ENCODE assay signal across 20 mouse cellular contexts in the genomic region with DNA sequence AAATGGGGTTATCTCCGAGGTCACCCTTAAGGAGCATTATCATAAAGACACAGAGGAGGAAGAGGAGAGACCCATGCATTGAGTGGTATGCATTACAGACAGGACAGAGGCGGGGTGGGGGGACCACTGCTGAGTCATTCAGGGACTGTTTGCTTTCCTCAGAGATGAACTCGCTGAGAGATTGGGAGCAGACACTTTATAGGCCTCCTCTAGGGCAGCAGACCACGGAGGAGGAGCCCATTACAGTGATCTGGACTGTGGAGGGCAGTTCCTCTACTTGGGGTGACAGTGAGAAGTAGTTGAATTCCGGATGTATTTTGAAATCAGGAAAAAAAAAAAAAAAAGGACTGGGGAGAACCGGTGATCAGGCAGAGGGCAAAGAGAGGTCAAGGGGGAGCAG. TPM values are rescaled to one million over a fixed set of nuclear protein-coding genes. Genes with fewer than 3 reads are reported as not detected.
DNase-seq lines count a peak whose midpoint lies in the region; ATAC-seq and TF ChIP-seq lines count a peak whose summit lies in the region.
"Had no signal": no experiment of that assay in that cellular context is flagged by ENCODE, and none has a peak within 500 bp of the region (broad histone marks: within the 10 kb centered on the region; RNA-seq: fewer than 3 reads in every experiment).

No protein-coding gene starts in this region.

- TF ChIP-seq RAD21 in MEL (IDR thresholded peaks at IDR 0.05; ENCODE audit: low read depth, low read length) = no peak

- H3K79me2 ChIP-seq in MEL (ENCODE audit: control insufficient read depth, insufficient read depth, low read length, poor library complexity) = no peaks in the 10 kb centered on the region
- no peaks in the 10 kb centered on the region for H3K79me2 ChIP-seq in liver, adult 2 months (ENCODE audit: control insufficient read depth, insufficient read depth, low read length)

- no peak for TF ChIP-seq CTCF in lung, postnatal 0 days (IDR thresholded peaks at IDR 0.05)
- TF ChIP-seq CTCF in MEL (IDR thresholded peaks at IDR 0.05 in 2 of 3, conservative IDR thresholded peaks at IDR 0.05 in 1 of 3; ENCODE audit: control insufficient read depth in 1 of 3, insufficient read depth in 1 of 3, low read depth in 2 of 3, low read length in 3 of 3, poor library complexity in 1 of 3, severe bottlenecking in 1 of 3) = no peak
- TF ChIP-seq CTCF in liver, adult 2 months (IDR thresholded peaks at IDR 0.05; ENCODE audit: low read depth, low read length) = no peak

- H3K27me3 ChIP-seq in lung, postnatal 0 days (replicated peaks; ENCODE audit: insufficient read depth, low read length) = no peaks in the 10 kb centered on the region
- no peaks in the 10 kb centered on the region for H3K27me3 ChIP-seq in MEL (ENCODE audit: control insufficient read depth in 1 of 2, insufficient read depth in 2 of 2, low read length in 2 of 2)
- no peaks in the 10 kb centered on the region for H3K27me3 ChIP-seq in liver, adult 2 months (ENCODE audit: control insufficient read depth, insufficient read depth, low read length)
- H3K27me3 ChIP-seq: heart, embryonic 13.5 days; limb, embryonic 12.5 days; midbrain, embryonic 13.5 days had no signal

- DNase-seq in lung, postnatal 0 days (ENCODE audit: low spot score) = peak; percentile 18
- DNase-seq in lung, postnatal 14 days = no peak
- peak; percentile 49 for DNase-seq in MEL (ENCODE audit: low read depth, low spot score)
- peak; percentile 26 for DNase-seq in liver, adult 2 months (ENCODE audit: extremely low read depth, low read depth, low spot score)
- DNase-seq in frontal cortex, postnatal 36 days (ENCODE audit: low spot score in 2 of 2) = no peak
- no peak for DNase-seq in retina, postnatal 1 day
- DNase-seq: cerebellum, postnatal 10 days; gastrocnemius, postnatal 36 days; heart, postnatal 4 days; kidney, adult 9 months; lung, postnatal 10 days; right cerebral cortex, postnatal 14 days had no signal

- peaks cover 6% of the 10 kb centered on the region; the same call in 1 of the 2 replicates for H3K36me3 ChIP-seq in lung, postnatal 0 days (ENCODE audit: insufficient read depth, low read length)
- peaks cover 0 to 4% of the 10 kb centered on the region in 2 experiments; a peak in 2 of 4 replicates for H3K36me3 ChIP-seq in MEL (ENCODE audit: control insufficient read depth in 1 of 2, insufficient read depth in 2 of 2, low read length in 2 of 2)
- H3K36me3 ChIP-seq in liver, adult 2 months (ENCODE audit: control insufficient read depth, insufficient read depth, low read length) = peaks cover 5% of the 10 kb centered on the region; the same call in 1 of the 2 replicates

- 48% methylated on average over 6 of the region's 6 CpGs for WGBS in lung, postnatal 0 days
- WGBS in liver, adult 2 months = 43% methylated on average over 6 of the region's 6 CpGs

- no peak overlapping the region for H3K27ac ChIP-seq in lung, postnatal 0 days (ENCODE audit: low read length)
- no peak overlapping the region for H3K27ac ChIP-seq in MEL (ENCODE audit: control insufficient read depth, low read depth, low read length)
- H3K27ac ChIP-seq in liver, adult 2 months (replicated peaks; ENCODE audit: insufficient read depth, low read depth, low read length) = 0 out of 2 replicates have a peak overlapping the region, but pooled peaks have one; percentile 33
- H3K27ac ChIP-seq: embryonic facial prominence, embryonic 10.5 days; heart, embryonic 13.5 days; limb, embryonic 12.5 days; midbrain, embryonic 13.5 days had no signal

- H3K4me3 ChIP-seq in lung, postnatal 0 days (ENCODE audit: low read depth, low read length) = no peak overlapping the region
- H3K4me3 ChIP-seq in MEL (ENCODE audit: control insufficient read depth in 1 of 2, insufficient read depth in 1 of 2, low read depth in 2 of 2, low read length in 2 of 2) = no peak overlapping the region
- H3K4me3 ChIP-seq in liver, adult 2 months (ENCODE audit: insufficient read depth, low read depth, low read length) = no peak overlapping the region
- H3K4me3 ChIP-seq: embryonic facial prominence, embryonic 10.5 days; erythroblast, embryonic 14.5 days; heart, embryonic 13.5 days; limb, embryonic 12.5 days; midbrain, embryonic 13.5 days had no signal

- H3K9ac ChIP-seq in lung, postnatal 0 days (replicated peaks; ENCODE audit: low read depth) = no peak overlapping the region
- no peak overlapping the region for H3K9ac ChIP-seq in MEL (ENCODE audit: control insufficient read depth, low read depth, low read length, poor library complexity, severe bottlenecking)
- no peak overlapping the region for H3K9ac ChIP-seq in liver, adult 2 months (ENCODE audit: low read depth, low read length)
- H3K9ac ChIP-seq: heart, embryonic 13.5 days; limb, embryonic 12.5 days; midbrain, embryonic 13.5 days had no signal

- ATAC-seq in lung, postnatal 0 days = peak; percentile 25; the same call in 1 of the 2 replicates
- peak; percentile 60 for ATAC-seq in megakaryocyte, adult 5-6 weeks (ENCODE audit: poor library complexity, severe bottlenecking)
- ATAC-seq in activated CD4-positive, CD25-positive, alpha-beta regulatory T cell, adult 4 months = no peak
- ATAC-seq: forebrain, embryonic 16.5 days; midbrain, embryonic 13.5 days had no signal

- H3K4me2 ChIP-seq in lung, postnatal 0 days (replicated peaks; ENCODE audit: low read depth, low read length) = no peak overlapping the region
- H3K4me2 ChIP-seq: heart, embryonic 13.5 days; limb, embryonic 12.5 days; midbrain, embryonic 13.5 days had no signal

- no peaks in the 10 kb centered on the region for H3K4me1 ChIP-seq in lung, postnatal 0 days (ENCODE audit: insufficient read depth, low read depth, low read length)
- peaks cover 6 to 7% of the 10 kb centered on the region in 2 experiments; a peak in 3 of 4 replicates for H3K4me1 ChIP-seq in MEL (ENCODE audit: control insufficient read depth in 1 of 2, insufficient read depth in 2 of 2, low read length in 2 of 2)
- no peaks in the 10 kb centered on the region for H3K4me1 ChIP-seq in liver, adult 2 months (ENCODE audit: control insufficient read depth, insufficient read depth, low read length)
- H3K4me1 ChIP-seq: embryonic facial prominence, embryonic 10.5 days; limb, embryonic 12.5 days; midbrain, embryonic 13.5 days had no signal

- TF ChIP-seq POLR2A in MEL (IDR thresholded peaks at IDR 0.05; ENCODE audit: control insufficient read depth in 1 of 2, insufficient read depth in 1 of 2, low read depth in 1 of 2, low read length in 2 of 2, poor library complexity in 1 of 2) = no peak
- no peak for TF ChIP-seq POLR2A in liver, adult 2 months (IDR thresholded peaks at IDR 0.05; ENCODE audit: extremely low read depth, insufficient read depth, low read length)

- TF ChIP-seq EP300 in lung, postnatal 0 days (IDR thresholded peaks at IDR 0.05) = no peak
- TF ChIP-seq EP300 in MEL (IDR thresholded peaks at IDR 0.05; ENCODE audit: low read depth in 1 of 2, low read length in 2 of 2) = peak in 1 of 2 experiments; percentile 37; a peak in 1 of 4 replicates

- H3K9me3 ChIP-seq in lung, postnatal 0 days (ENCODE audit: low read length) = no peaks in the 10 kb centered on the region
- H3K9me3 ChIP-seq in MEL (replicated peaks; ENCODE audit: insufficient read depth, low read length) = no peaks in the 10 kb centered on the region
- H3K9me3 ChIP-seq: embryonic facial prominence, embryonic 10.5 days; heart, embryonic 13.5 days; limb, embryonic 12.5 days; midbrain, embryonic 13.5 days had no signal

TF ChIP-seq in MEL, 35 proteins besides CTCF, POLR2A, EP300 and RAD21:
- TF ChIP-seq HCFC1 (IDR thresholded peaks at IDR 0.05; ENCODE audit: low read depth, low read length) (no peak), TCF12 (IDR thresholded peaks at IDR 0.05; ENCODE audit: low read depth, low read length) (0 out of 2 replicates have a peak, but pooled peaks have one; percentile 10), JUND (IDR thresholded peaks at IDR 0.05; ENCODE audit: low read depth, low read length) (no peak), RCOR1 (IDR thresholded peaks at IDR 0.05; ENCODE audit: low read depth, low read length) (peak; percentile 61; the same call in 1 of the 2 replicates)

RNA-seq across cellular contexts. Expression of gene Pram1, which starts 1.9 kb away (rescaled TPM):
- 1.00 and 1.3 TPM in 2 replicates for polyA plus RNA-seq in lung, postnatal 0 days (2015; fragmentation: Nextera tagmentation; extraction: Ambion mirVana)
- 0.12 TPM in 1 of 2 replicates, not detected in the other for total RNA-seq in MEL (2012; rRNA removed)
- polyA plus RNA-seq in MEL (2012; ENCODE audit: insufficient read depth in 1 of 2, insufficient read length in 2 of 2, low read depth in 1 of 2, low replicate concordance in 2 of 2, missing spikeins in 1 of 2) = 1 to 10 TPM in 1 of 2 experiments, not detected in 1; 1.6 TPM
- 0.13 TPM in 1 of 2 replicates, not detected in the other for total RNA-seq in liver, adult 2 months (2014; rRNA removed)
- 0.23 and 0.45 TPM in 2 replicates for polyA plus RNA-seq in liver, adult 2 months (2012; rRNA removed)
- total RNA-seq in megakaryocyte, adult 5-6 weeks (2015) = 111 and 127 TPM in 2 replicates
- total RNA-seq in megakaryocyte, adult 5-6 weeks (2017) = 29.6 and 34.3 TPM in 2 replicates
- under 1 TPM; 0.40 to 0.85 TPM for polyA plus RNA-seq in activated CD4-positive, CD25-positive, alpha-beta regulatory T cell, adult 4 months (2017; shearing (Covaris generic))
- total RNA-seq: gastrocnemius, postnatal 36 days; heart, postnatal 4 days had no signal

RNA-seq across cellular contexts. Expression of gene Zfp414, which starts 10.9 kb away (rescaled TPM):
- polyA plus RNA-seq in lung, postnatal 0 days (2015; fragmentation: Nextera tagmentation; extraction: Ambion mirVana) = 30.5 and 34.2 TPM in 2 replicates
- total RNA-seq in MEL (2012; rRNA removed) = 8.1 and 8.6 TPM in 2 replicates
- 10 to 100 TPM in 1 of 2 experiments, not detected in 1; 52.2 TPM for polyA plus RNA-seq in MEL (2012; ENCODE audit: insufficient read depth in 1 of 2, insufficient read length in 2 of 2, low read depth in 1 of 2, low replicate concordance in 2 of 2, missing spikeins in 1 of 2)
- 1.0 and 1.7 TPM in 2 replicates for total RNA-seq in liver, adult 2 months (2014; rRNA removed)
- 15.1 and 15.5 TPM in 2 replicates for polyA plus RNA-seq in liver, adult 2 months (2012; rRNA removed)
- total RNA-seq in megakaryocyte, adult 5-6 weeks (2015) = 63.1 and 65.6 TPM in 2 replicates
- total RNA-seq in megakaryocyte, adult 5-6 weeks (2017) = 29.2 and 29.4 TPM in 2 replicates
- 10 to 100 TPM; 53.6 to 65.2 TPM for polyA plus RNA-seq in activated CD4-positive, CD25-positive, alpha-beta regulatory T cell, adult 4 months (2017; shearing (Covaris generic))

RNA-seq across cellular contexts. Expression of gene Hnrnpm, which starts 46.9 kb away (rescaled TPM):
- 112 and 146 TPM in 2 replicates for polyA plus RNA-seq in lung, postnatal 0 days (2015; fragmentation: Nextera tagmentation; extraction: Ambion mirVana)
- total RNA-seq in MEL (2012; rRNA removed) = 203 and 224 TPM in 2 replicates
- polyA plus RNA-seq in MEL (2012; ENCODE audit: insufficient read depth in 1 of 2, insufficient read length in 2 of 2, low read depth in 1 of 2, low replicate concordance in 2 of 2, missing spikeins in 1 of 2) = 100 to 1,000 TPM; 420 to 473 TPM
- 49.9 and 53.7 TPM in 2 replicates for total RNA-seq in liver, adult 2 months (2014; rRNA removed)
- polyA plus RNA-seq in liver, adult 2 months (2012; rRNA removed) = 28.0 and 33.6 TPM in 2 replicates
- 362 and 391 TPM in 2 replicates for total RNA-seq in megakaryocyte, adult 5-6 weeks (2015)
- 264 and 265 TPM in 2 replicates for total RNA-seq in megakaryocyte, adult 5-6 weeks (2017)
- polyA plus RNA-seq in activated CD4-positive, CD25-positive, alpha-beta regulatory T cell, adult 4 months (2017; shearing (Covaris generic)) = 100 to 1,000 TPM; 338 to 341 TPM

Comparison
In these comparisons a context has a peak if more than half of its experiments do, and no peak if none do; other contexts are left out.
1. DNase-seq: peak in lung, postnatal 0 days (single experiment), MEL (single experiment) and liver, adult 2 months (single experiment); none in lung, postnatal 14 days (single experiment), frontal cortex, postnatal 36 days (0 of 2) and retina, postnatal 1 day (single experiment).